Mouse (Mus musculus) intestine, postnatal 0 days (tissue): ENCODE measurements around the gene Mlana. TPM values are rescaled to one million over a fixed set of nuclear protein-coding genes. Genes with fewer than 3 reads are reported as not detected.

Experiments
- ATAC-seq: fragments of 200-750 bp; cut with Nextera tagmentation; 2 replicates; pipeline ENCODE4 v1.8.0; 2017; ENCODE audit warnings: mild to moderate bottlenecking, moderate TSS enrichment, moderate library complexity
- H3K27ac ChIP-seq: fragments of 300-500 bp; sonication (generic); 2 replicates; pipeline ENCODE4 v1.5.1; 2014; ENCODE audit warnings: mild to moderate bottlenecking, low read depth, low read length, moderate library complexity
- H3K27me3 ChIP-seq: fragments of 300-500 bp; sonication (generic); replicated peaks from 2 replicates; pipeline ENCODE4 v1.6.1; 2014; ENCODE audit warnings: low read length, mixed read lengths; ENCODE audit not compliant: control insufficient read depth, insufficient read depth
- H3K36me3 ChIP-seq: fragments of 300-500 bp; sonication (generic); 2 replicates; pipeline ENCODE4 v1.6.1; 2014; ENCODE audit warnings: mild to moderate bottlenecking, moderate library complexity; ENCODE audit not compliant: control insufficient read depth, insufficient read depth
- H3K4me1 ChIP-seq: fragments of 300-500 bp; sonication (generic); replicated peaks from 2 replicates; pipeline ENCODE4 v1.6.1; 2014; ENCODE audit warnings: antibody characterized with exemption, low read length, mixed read lengths; ENCODE audit not compliant: control insufficient read depth, insufficient read depth
- H3K4me2 ChIP-seq: fragments of 300-500 bp; sonication (generic); replicated peaks from 2 replicates; pipeline ENCODE4 v1.6.1; 2014; ENCODE audit warnings: low read depth, mild to moderate bottlenecking, moderate library complexity
- H3K4me3 ChIP-seq: fragments of 300-500 bp; sonication (generic); 2 replicates; pipeline ENCODE4 v1.5.1; 2014; ENCODE audit warnings: low read depth, low read length
- H3K9ac ChIP-seq: fragments of 300-500 bp; sonication (generic); 2 replicates; pipeline ENCODE4 v1.6.1; 2014; ENCODE audit warnings: mild to moderate bottlenecking, low read depth, low read length
- H3K9me3 ChIP-seq: fragments of 300-500 bp; sonication (generic); 2 replicates; pipeline ENCODE4 v1.6.1; 2016; ENCODE audit warnings: mixed run types; ENCODE audit not compliant: control insufficient read depth
- CTCF ChIP-seq: sonication (generic); IDR thresholded peaks from 2 replicates; pipeline ENCODE4 v1.5.1; 2016; ENCODE audit warnings: low read depth, mild to moderate bottlenecking, control low read depth, antibody characterized with exemption, moderate library complexity
- WGBS: fragments of 180-500 bp; shearing (Covaris S2); extraction: QIAGEN DNeasy Blood & Tissue Kit; methylation state at CpG from one replicate; pipeline ENCODE4 v1.1.7; 2014; 5-methylcytosine and 5-hydroxymethylcytosine counted together
- polyA plus RNA-seq: library from polyadenylated mRNA; unstranded; fragments of >200 nt; fragmentation: Nextera tagmentation; extraction: Ambion mirVana; gene quantifications from 2 replicates; pipeline ENCODE4 v1.2.1, GENCODE M21; 2015

Gene Mlana
- polyA plus RNA-seq, 1 experiment from 2014 or later, result 2.7 TPM

- Histone ChIP-seq H3K27ac (no peak overlapping the region), H3K27me3 (no peaks in the 10 kb centered on the region), H3K4me1 (no peaks in the 10 kb centered on the region), H3K36me3 (no peaks in the 10 kb centered on the region), H3K9ac (no peak overlapping the region), H3K9me3 (no peaks in the 10 kb centered on the region), H3K4me3 (no peak overlapping the region), H3K4me2 (no peak overlapping the region)
- ATAC-seq, result no peak
- TF ChIP-seq CTCF, result no peak
- WGBS, result 95% methylated on average over 13 of the region's 13 CpGs
These were observed 6.8 kb downstream of the Mlana start for GRCm38 (mm10) chr19:29704436-29704835.

DNA sequence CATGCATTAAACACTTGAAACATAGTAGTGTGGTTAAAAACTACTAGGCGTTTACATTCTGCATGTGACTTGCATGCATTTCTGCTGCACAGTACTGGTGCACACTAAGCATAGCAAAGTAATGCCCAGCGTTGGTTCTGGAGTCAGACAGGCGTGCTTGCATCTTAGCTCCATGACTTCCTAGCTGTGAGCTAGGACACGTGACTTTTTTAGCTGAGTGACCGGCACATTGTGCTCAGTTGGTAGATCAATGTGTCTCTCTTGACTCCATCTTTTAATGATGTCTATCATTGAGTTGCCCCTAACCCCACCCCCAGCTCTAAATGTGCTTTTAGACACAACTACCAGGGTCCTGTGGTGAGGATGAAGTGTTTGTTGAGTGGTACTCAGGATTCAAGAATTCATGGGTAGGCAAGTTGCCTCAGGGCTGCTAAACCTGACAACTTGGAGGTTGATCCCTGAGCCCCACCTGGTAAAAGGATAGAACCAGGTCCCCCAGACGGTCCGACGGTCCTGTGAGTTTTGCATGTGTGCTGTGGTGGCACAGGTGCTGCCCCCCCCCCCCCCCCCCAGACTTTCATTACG lies 9.8 kb downstream of the Mlana start:
- TF ChIP-seq CTCF, result no peak
- Histone ChIP-seq H3K4me3 (no peak overlapping the region), H3K9ac (no peak overlapping the region), H3K4me1 (no peaks in the 10 kb centered on the region), H3K4me2 (peak overlapping the region; percentile 56; the same call in 1 of the 2 replicates), H3K9me3 (no peaks in the 10 kb centered on the region), H3K36me3 (no peaks in the 10 kb centered on the region), H3K27ac (no peak overlapping the region), H3K27me3 (no peaks in the 10 kb centered on the region)
- WGBS, result 84% methylated on average over 9 of the region's 9 CpGs
- no peak for ATAC-seq

DNA sequence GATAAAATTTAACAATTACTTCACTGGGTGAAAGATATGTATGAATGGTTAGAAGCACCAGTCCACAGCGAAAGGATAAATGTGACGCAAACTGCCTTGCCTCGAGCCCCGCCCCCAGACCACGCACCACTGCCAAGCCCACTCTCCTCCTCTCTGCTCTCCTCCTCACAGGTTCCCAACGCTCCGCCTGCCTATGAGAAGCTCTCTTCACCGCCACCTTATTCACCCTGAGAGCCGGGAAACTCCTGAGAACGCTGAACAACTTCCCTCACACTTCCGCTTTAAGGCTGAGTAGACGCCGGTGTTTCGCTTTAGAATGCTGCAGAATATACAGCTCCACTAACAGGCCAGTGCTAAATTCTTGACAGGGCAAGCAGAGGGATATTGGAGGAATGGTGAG lies 10.4 kb downstream of the Mlana start:
- peak overlapping the region; percentile 56 for H3K4me2 ChIP-seq
- no peak overlapping the region for H3K9ac ChIP-seq
- peak overlapping the region; percentile 29 for H3K4me3 ChIP-seq
- no peaks in the 10 kb centered on the region for H3K27me3 ChIP-seq
- no peak for TF ChIP-seq CTCF
- ATAC-seq, result no peak
- WGBS, result 53% methylated on average over 14 of the region's 14 CpGs
- no peaks in the 10 kb centered on the region for H3K4me1 ChIP-seq
- H3K36me3 ChIP-seq, result no peaks in the 10 kb centered on the region
- H3K9me3 ChIP-seq, result no peaks in the 10 kb centered on the region
- H3K27ac ChIP-seq, result no peak overlapping the region

GRCm38 (mm10) chr19:29708461-29708860 lies 10.8 kb downstream of the Mlana start:
- ATAC-seq, result no peak

DNA sequence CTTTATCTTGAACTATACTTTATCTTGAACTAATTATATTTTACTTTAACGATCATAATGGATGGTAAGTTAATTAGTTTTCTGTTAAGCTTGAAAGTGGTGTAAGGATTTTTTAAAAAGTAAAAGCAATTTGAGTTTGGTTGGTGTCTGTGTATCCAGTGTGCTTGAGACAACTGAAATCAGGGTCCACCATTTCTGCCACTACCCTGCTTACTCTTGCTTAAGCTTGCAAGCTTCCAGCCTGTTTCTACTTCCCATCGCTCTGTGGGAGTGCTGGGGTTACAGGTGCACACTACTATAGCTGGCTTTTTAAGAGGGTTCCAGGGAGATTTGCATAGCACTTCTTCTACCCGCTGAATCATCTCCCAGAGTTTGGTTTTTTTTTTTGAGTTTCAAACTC lies 11.8 kb downstream of the Mlana start:
- no peak for ATAC-seq
- no peak for TF ChIP-seq CTCF

More at GRCm38 (mm10) chr19:29708461-29708860, 10.8 kb downstream of the Mlana start:
- Histone ChIP-seq H3K9ac (no peak overlapping the region), H3K36me3 (no peaks in the 10 kb centered on the region), H3K27me3 (no peaks in the 10 kb centered on the region), H3K4me2 (peak overlapping the region; percentile 56), H3K27ac (no peak overlapping the region), H3K4me3 (peak overlapping the region; percentile 29; the same call in 1 of the 2 replicates), H3K9me3 (no peaks in the 10 kb centered on the region), H3K4me1 (no peaks in the 10 kb centered on the region)
- no peak for TF ChIP-seq CTCF
- WGBS, result 62% methylated on average over 5 of the region's 5 CpGs

DNA sequence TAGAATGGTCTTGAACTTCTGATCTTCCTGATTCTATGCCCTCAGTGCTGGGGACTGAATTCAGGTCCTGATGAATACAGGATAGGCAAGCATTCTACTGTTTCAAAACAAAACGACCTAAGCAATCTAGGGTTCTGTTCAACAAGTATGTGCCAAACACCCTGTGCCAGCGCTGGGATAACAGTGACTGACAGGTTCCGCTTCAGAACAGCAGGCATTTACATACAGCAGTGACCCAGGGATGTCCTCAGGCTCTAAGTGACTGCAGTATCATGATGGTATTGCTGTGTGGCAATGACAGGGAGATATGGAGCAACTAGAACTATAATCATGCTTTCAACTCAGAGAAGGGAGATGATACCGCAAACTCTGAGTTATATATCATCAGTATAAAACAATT lies 15.8 kb downstream of the Mlana start:
- Histone ChIP-seq H3K36me3 (peaks cover 14% of the 10 kb centered on the region), H3K27me3 (no peaks in the 10 kb centered on the region), H3K27ac (no peak overlapping the region), H3K4me1 (no peaks in the 10 kb centered on the region; the same call in 1 of the 2 replicates), H3K9me3 (no peaks in the 10 kb centered on the region), H3K9ac (no peak overlapping the region), H3K4me2 (no peak overlapping the region), H3K4me3 (no peak overlapping the region)
- no peak for TF ChIP-seq CTCF
- 91% methylated on average over 4 of the region's 4 CpGs for WGBS
- ATAC-seq, result no peak

More for the DNA sequence above, 11.8 kb downstream of the Mlana start:
- WGBS, result 66% methylated on average over 3 of the region's 3 CpGs
- Histone ChIP-seq H3K27ac (no peak overlapping the region), H3K27me3 (no peaks in the 10 kb centered on the region), H3K4me3 (no peak overlapping the region), H3K9me3 (no peaks in the 10 kb centered on the region), H3K4me2 (no peak overlapping the region), H3K36me3 (no peaks in the 10 kb centered on the region; the same call in 1 of the 2 replicates), H3K9ac (no peak overlapping the region), H3K4me1 (no peaks in the 10 kb centered on the region)
